Mouse (Mus musculus): ENCODE measurements around the gene Tceanc2.

- TF ChIP-seq CTCF (IDR thresholded peaks at IDR 0.05; ENCODE audit: low read depth, low read length) (no peak), GATA2 (IDR thresholded peaks at IDR 0.05; ENCODE audit: borderline replicate concordance, low read depth, low read length) (no peak), TAL1 (conservative IDR thresholded peaks at IDR 0.05; ENCODE audit: low read depth, low read length) (no peak)
Measured at GRCm38 (mm10) chr4:107098791-107099525, 80.0 kb downstream of the Tceanc2 start.

Measured in G1E (cell line).